ENCODE assay signal across 10 mouse cellular contexts in genomic region chr8:123036956-123037355, GRCm38 (mm10). TPM values are rescaled to one million over a fixed set of nuclear protein-coding genes. Genes with fewer than 3 reads are reported as not detected.
DNase-seq lines count a peak whose midpoint lies in the region; ATAC-seq lines count a peak whose summit lies in the region.
"Had no signal": no experiment of that assay in that cellular context is flagged by ENCODE, and none has a peak within 500 bp of the region (broad histone marks: within the 10 kb centered on the region; RNA-seq: fewer than 3 reads in every experiment).

No protein-coding gene starts in this region.

- peak overlapping the region; percentile 46 for H3K27ac ChIP-seq in heart, embryonic 16.5 days (ENCODE audit: low read length)
- no peak overlapping the region; the same call in 1 of the 2 replicates for H3K27ac ChIP-seq in heart, embryonic 11.5 days (ENCODE audit: low read depth, low read length)
- H3K27ac ChIP-seq in stomach, embryonic 16.5 days (ENCODE audit: low read length), result peak overlapping the region; percentile 55; the same call in 1 of the 2 replicates
- H3K27ac ChIP-seq in midbrain, embryonic 14.5 days (replicated peaks; ENCODE audit: low read depth, low read length), result no peak overlapping the region
- H3K27ac ChIP-seq: neural tube, embryonic 12.5 days had no signal

- peaks cover 60% of the 10 kb centered on the region for H3K4me1 ChIP-seq in heart, embryonic 16.5 days (ENCODE audit: control insufficient read depth, insufficient read depth, low read length)
- H3K4me1 ChIP-seq in heart, embryonic 11.5 days (ENCODE audit: control insufficient read depth, insufficient read depth, low read length), result peaks cover 30% of the 10 kb centered on the region
- H3K4me1 ChIP-seq in stomach, embryonic 16.5 days (ENCODE audit: control insufficient read depth, insufficient read depth, low read length), result peaks cover 49% of the 10 kb centered on the region
- peaks cover 25% of the 10 kb centered on the region for H3K4me1 ChIP-seq in midbrain, embryonic 14.5 days (ENCODE audit: control insufficient read depth, insufficient read depth, low read length)

- 31% methylated on average over 3 of the region's 3 CpGs for WGBS in heart, embryonic 16.5 days
- WGBS in heart, embryonic 11.5 days (ENCODE audit: insufficient replicate concordance), result 51% methylated on average over 3 of the region's 3 CpGs
- WGBS in stomach, embryonic 16.5 days, result 21% methylated on average over 3 of the region's 3 CpGs
- 63% methylated on average over 3 of the region's 3 CpGs for WGBS in midbrain, embryonic 14.5 days

- peak overlapping the region; percentile 51 for H3K9ac ChIP-seq in heart, embryonic 16.5 days (ENCODE audit: low read length)
- no peak overlapping the region for H3K9ac ChIP-seq in heart, embryonic 11.5 days (ENCODE audit: low read depth, low read length)
- 0 out of 2 replicates have a peak overlapping the region, but pooled peaks have one; percentile 31 for H3K9ac ChIP-seq in stomach, embryonic 16.5 days (ENCODE audit: low read length)
- no peak overlapping the region for H3K9ac ChIP-seq in midbrain, embryonic 14.5 days (replicated peaks; ENCODE audit: low read length)
- H3K9ac ChIP-seq: neural tube, embryonic 12.5 days had no signal

- ATAC-seq in heart, embryonic 16.5 days (replicated peaks; ENCODE audit: extremely low read depth, insufficient read depth, low FRiP score), result no peak
- ATAC-seq in heart, embryonic 11.5 days (replicated peaks; ENCODE audit: insufficient number of reproducible peaks, low FRiP score, low TSS enrichment), result no peak; the same call in 1 of the 2 replicates
- ATAC-seq in stomach, embryonic 16.5 days (ENCODE audit: insufficient read depth, low FRiP score), result peak; percentile 44; the same call in 1 of the 2 replicates
- no peak for ATAC-seq in midbrain, embryonic 14.5 days (ENCODE audit: low FRiP score, low TSS enrichment)

- H3K27me3 ChIP-seq in heart, embryonic 16.5 days (ENCODE audit: control insufficient read depth, insufficient read depth, low read length), result no peaks in the 10 kb centered on the region
- no peaks in the 10 kb centered on the region for H3K27me3 ChIP-seq in heart, embryonic 11.5 days (ENCODE audit: control insufficient read depth, insufficient read depth, low read length)
- H3K27me3 ChIP-seq in stomach, embryonic 16.5 days (ENCODE audit: control insufficient read depth, insufficient read depth, low read length), result no peaks in the 10 kb centered on the region
- no peaks in the 10 kb centered on the region for H3K27me3 ChIP-seq in midbrain, embryonic 14.5 days (ENCODE audit: control insufficient read depth, insufficient read depth, low read length)
- H3K27me3 ChIP-seq: neural tube, embryonic 12.5 days had no signal

- DNase-seq in WW6 (ENCODE audit: low read depth, low spot score) (peak; percentile 64), liver (peak; percentile 84)
- no peak for DNase-seq in midbrain, embryonic 14.5 days
- no peak for DNase-seq in kidney, adult 11 months
- no peak for DNase-seq in right cerebral cortex, postnatal 25 days
- DNase-seq: embryo, embryonic 11 days had no signal

- no peaks in the 10 kb centered on the region for H3K9me3 ChIP-seq in heart, embryonic 16.5 days (replicated peaks; ENCODE audit: control insufficient read depth, low read length)
- H3K9me3 ChIP-seq in heart, embryonic 11.5 days (replicated peaks; ENCODE audit: control insufficient read depth, low read length), result no peaks in the 10 kb centered on the region
- no peaks in the 10 kb centered on the region for H3K9me3 ChIP-seq in stomach, embryonic 16.5 days (replicated peaks; ENCODE audit: control insufficient read depth, low read length)
- no peaks in the 10 kb centered on the region for H3K9me3 ChIP-seq in midbrain, embryonic 14.5 days (ENCODE audit: control insufficient read depth, low read length)
- H3K9me3 ChIP-seq: neural tube, embryonic 12.5 days had no signal

- H3K4me2 ChIP-seq in heart, embryonic 16.5 days (ENCODE audit: low read depth, low read length), result 0 out of 2 replicates have a peak overlapping the region, but pooled peaks have one; percentile 13
- no peak overlapping the region for H3K4me2 ChIP-seq in heart, embryonic 11.5 days
- H3K4me2 ChIP-seq in stomach, embryonic 16.5 days (ENCODE audit: low read depth, low read length), result no peak overlapping the region
- H3K4me2 ChIP-seq in midbrain, embryonic 14.5 days (ENCODE audit: low read length), result no peak overlapping the region
- H3K4me2 ChIP-seq: neural tube, embryonic 12.5 days had no signal

- H3K4me3 ChIP-seq in heart, embryonic 16.5 days (ENCODE audit: low read length), result no peak overlapping the region
- no peak overlapping the region for H3K4me3 ChIP-seq in heart, embryonic 11.5 days (ENCODE audit: low read depth, low read length)
- no peak overlapping the region for H3K4me3 ChIP-seq in stomach, embryonic 16.5 days (replicated peaks; ENCODE audit: low read length)
- no peak overlapping the region for H3K4me3 ChIP-seq in midbrain, embryonic 14.5 days (replicated peaks; ENCODE audit: low read depth, low read length)
- H3K4me3 ChIP-seq: neural tube, embryonic 12.5 days had no signal

- H3K36me3 ChIP-seq in heart, embryonic 16.5 days (ENCODE audit: control insufficient read depth, insufficient read depth), result no peaks in the 10 kb centered on the region
- H3K36me3 ChIP-seq in heart, embryonic 11.5 days (ENCODE audit: control insufficient read depth, insufficient read depth, low read length), result no peaks in the 10 kb centered on the region
- no peaks in the 10 kb centered on the region for H3K36me3 ChIP-seq in stomach, embryonic 16.5 days (ENCODE audit: control insufficient read depth, insufficient read depth, low read length)
- H3K36me3 ChIP-seq in midbrain, embryonic 14.5 days (ENCODE audit: control insufficient read depth, insufficient read depth, low read length), result no peaks in the 10 kb centered on the region
- H3K36me3 ChIP-seq: neural tube, embryonic 12.5 days had no signal

RNA-seq across cellular contexts. Expression of gene Ankrd11, which starts 5.1 kb away (rescaled TPM):
- polyA plus RNA-seq in heart, embryonic 16.5 days (2015; fragmentation: Nextera tagmentation; extraction: Ambion mirVana), result 17.6 and 18.5 TPM in 2 replicates
- polyA plus RNA-seq in heart, embryonic 11.5 days (2014; fragmentation: Nextera tagmentation; extraction: Ambion mirVana), result 49.5 and 51.3 TPM in 2 replicates
- 23.1 and 24.6 TPM in 2 replicates for polyA plus RNA-seq in stomach, embryonic 16.5 days (2015; fragmentation: Nextera tagmentation; extraction: Ambion mirVana)
- 42.4 and 46.2 TPM in 2 replicates for polyA plus RNA-seq in midbrain, embryonic 14.5 days (2014; fragmentation: Nextera tagmentation; extraction: Ambion mirVana)

RNA-seq across cellular contexts. Expression of gene Spg7, which starts 25.8 kb away (rescaled TPM):
- 60.7 and 71.0 TPM in 2 replicates for polyA plus RNA-seq in heart, embryonic 16.5 days (2015; fragmentation: Nextera tagmentation; extraction: Ambion mirVana)
- 48.7 and 49.4 TPM in 2 replicates for polyA plus RNA-seq in heart, embryonic 11.5 days (2014; fragmentation: Nextera tagmentation; extraction: Ambion mirVana)
- 43.0 and 44.8 TPM in 2 replicates for polyA plus RNA-seq in stomach, embryonic 16.5 days (2015; fragmentation: Nextera tagmentation; extraction: Ambion mirVana)
- polyA plus RNA-seq in midbrain, embryonic 14.5 days (2014; fragmentation: Nextera tagmentation; extraction: Ambion mirVana), result 42.0 and 43.6 TPM in 2 replicates

Comparison
In these comparisons a context has a peak if more than half of its experiments do, and no peak if none do; other contexts are left out.
1. H3K27ac ChIP-seq: peak in heart, embryonic 16.5 days (single experiment) and stomach, embryonic 16.5 days (single experiment); none in heart, embryonic 11.5 days (single experiment) and midbrain, embryonic 14.5 days (single experiment).
2. H3K9ac ChIP-seq: peak in heart, embryonic 16.5 days (single experiment) and stomach, embryonic 16.5 days (single experiment); none in heart, embryonic 11.5 days (single experiment) and midbrain, embryonic 14.5 days (single experiment).
3. DNase-seq: peak in WW6 (single experiment) and liver (single experiment); none in midbrain, embryonic 14.5 days (single experiment), kidney, adult 11 months (single experiment) and right cerebral cortex, postnatal 25 days (single experiment).